Mouse (Mus musculus): ENCODE measurements around the gene Nktr. TPM values are rescaled to one million over a fixed set of nuclear protein-coding genes. Genes with fewer than 3 reads are reported as not detected.
A peak's percentile ranks its signal among the peaks of the same experiment; 100 is the strongest.

Nktr gene
- polyA plus RNA-seq, 1 experiment from 2014 or later: 54.5 TPM

GRCm38 (mm10) chr9:121741168-121741567 lies 22.2 kb downstream of the Nktr start:
- CTCF ChIA-PET: interaction anchor here (1.4 kb wide), 1 partner anchor 12 kb away, joined by 4 read pairs; no protein-coding TSS in a partner anchor
- POLR2A ChIA-PET: no interaction called here
- no peak for TF ChIP-seq CTCF (IDR thresholded peaks at IDR 0.05)
- DNase-seq (ENCODE audit: low read depth, low spot score) (no peak), ATAC-seq (no peak)
- H3K27me3 ChIP-seq: no peaks in the 10 kb centered on the region
- in situ Hi-C loops (cut with MboI; ENCODE audit: low pct_unique_long_range_greater_than_20kb): no loop called here

- CTCF ChIA-PET: no interaction called here
Observed at GRCm38 (mm10) chr9:121744051-121744450, 25.1 kb downstream of the Nktr start.

GRCm38 (mm10) chr9:121752774-121753173 lies 33.8 kb downstream of the Nktr start:
- H3K27me3 ChIP-seq: no peaks in the 10 kb centered on the region
- TF ChIP-seq CTCF (IDR thresholded peaks at IDR 0.05): no peak
- ChIA-PET POLR2A (interaction anchor here (1.0 kb wide), 1 partner anchor 15 kb away, joined by 3 read pairs; no protein-coding TSS in a partner anchor), CTCF (interaction anchor here (0.8 to 1.1 kb wide), 2 partner anchors 11 to 24 kb away, joined by 3 to 4 read pairs; no protein-coding TSS in a partner anchor)
- ATAC-seq: no peak
- DNase-seq (ENCODE audit: low read depth, low spot score): no peak
- in situ Hi-C loops (cut with MboI; ENCODE audit: low pct_unique_long_range_greater_than_20kb): no loop called here

More at GRCm38 (mm10) chr9:121744051-121744450, 25.1 kb downstream of the Nktr start:
- in situ Hi-C loops (cut with MboI; ENCODE audit: low pct_unique_long_range_greater_than_20kb): no loop called here
- TF ChIP-seq CTCF (IDR thresholded peaks at IDR 0.05): no peak
- H3K27me3 ChIP-seq: no peaks in the 10 kb centered on the region
- ATAC-seq (no peak), DNase-seq (ENCODE audit: low read depth, low spot score) (no peak)
- POLR2A ChIA-PET: no interaction called here

GRCm38 (mm10) chr9:121754624-121755023 lies 35.7 kb downstream of the Nktr start:
- ATAC-seq: no peak
- CTCF ChIA-PET: interaction anchor here (0.6 to 0.8 kb wide), 3 partner anchors 24 to 149 kb away, joined by 3 read pairs; no protein-coding TSS in a partner anchor
- DNase-seq (ENCODE audit: low read depth, low spot score): no peak
- no peaks in the 10 kb centered on the region for H3K27me3 ChIP-seq
- TF ChIP-seq CTCF (IDR thresholded peaks at IDR 0.05): no peak
- in situ Hi-C loops (cut with MboI; ENCODE audit: low pct_unique_long_range_greater_than_20kb): no loop called here
- POLR2A ChIA-PET: no interaction called here

- POLR2A ChIA-PET: no interaction called here
- no peak for ATAC-seq
- TF ChIP-seq CTCF (IDR thresholded peaks at IDR 0.05): no peak
Observed at GRCm38 (mm10) chr9:121756785-121757184, 37.8 kb downstream of the Nktr start.

GRCm38 (mm10) chr9:121757432-121757831 lies 38.5 kb downstream of the Nktr start:
- CTCF ChIA-PET: no interaction called here
- in situ Hi-C loops (cut with MboI; ENCODE audit: low pct_unique_long_range_greater_than_20kb): no loop called here
- DNase-seq (ENCODE audit: low read depth, low spot score): no peak
- no peaks in the 10 kb centered on the region for H3K27me3 ChIP-seq
- no peak for ATAC-seq
- TF ChIP-seq CTCF (IDR thresholded peaks at IDR 0.05): no peak
- POLR2A ChIA-PET: no interaction called here

More at GRCm38 (mm10) chr9:121756785-121757184, 37.8 kb downstream of the Nktr start:
- no peak for DNase-seq (ENCODE audit: low read depth, low spot score)
- CTCF ChIA-PET: no interaction called here
- in situ Hi-C loops (cut with MboI; ENCODE audit: low pct_unique_long_range_greater_than_20kb): no loop called here
- no peaks in the 10 kb centered on the region for H3K27me3 ChIP-seq

GRCm38 (mm10) chr9:121757835-121758814 lies 39.2 kb downstream of the Nktr start:
- in situ Hi-C loops (cut with MboI; ENCODE audit: low pct_unique_long_range_greater_than_20kb): no loop called here

GRCm38 (mm10) chr9:121759091-121760081 lies 40.4 kb downstream of the Nktr start, which contains the start of gene Zfp651:
Gene Zfp651 (plus strand): TSS chr9:121759330.
- POLR2A ChIA-PET: interaction anchor here (1.0 to 2.5 kb wide), 6 partner anchors 8 to 71 kb away, joined by 3 to 6 read pairs (median 4); no protein-coding TSS in a partner anchor
- in situ Hi-C loops (cut with MboI; ENCODE audit: low pct_unique_long_range_greater_than_20kb): no loop called here
- ATAC-seq (peak; percentile 48), DNase-seq (ENCODE audit: low read depth, low spot score) (no peak)
- no peaks in the 10 kb centered on the region for H3K27me3 ChIP-seq
- CTCF ChIA-PET: interaction anchor here (1.4 to 2.7 kb wide), 3 partner anchors 62 to 90 kb away, joined by 3 to 7 read pairs (median 5); no protein-coding TSS in a partner anchor
- TF ChIP-seq CTCF (IDR thresholded peaks at IDR 0.05): no peak

More at GRCm38 (mm10) chr9:121757835-121758814, 39.2 kb downstream of the Nktr start:
- ATAC-seq (no peak), DNase-seq (ENCODE audit: low read depth, low spot score) (no peak)
- ChIA-PET CTCF (no interaction called here), POLR2A (interaction anchor here (1.4 to 2.5 kb wide), 3 partner anchors 8 to 54 kb away, joined by 3 to 6 read pairs (median 5); no protein-coding TSS in a partner anchor)
- H3K27me3 ChIP-seq: no peaks in the 10 kb centered on the region
- TF ChIP-seq CTCF (IDR thresholded peaks at IDR 0.05): no peak

- no peak for TF ChIP-seq CTCF (IDR thresholded peaks at IDR 0.05)
- ATAC-seq (peak; percentile 51), DNase-seq (ENCODE audit: low read depth, low spot score) (no peak)
- in situ Hi-C loops (cut with MboI; ENCODE audit: low pct_unique_long_range_greater_than_20kb): no loop called here
- H3K27me3 ChIP-seq: no peaks in the 10 kb centered on the region
- ChIA-PET CTCF (interaction anchor here (1.4 to 2.7 kb wide), 3 partner anchors 63 to 91 kb away, joined by 3 to 7 read pairs (median 5); no protein-coding TSS in a partner anchor), POLR2A (interaction anchor here (1.0 to 2.5 kb wide), 6 partner anchors 10 to 69 kb away, joined by 3 to 6 read pairs (median 4); no protein-coding TSS in a partner anchor)
Observed at GRCm38 (mm10) chr9:121760271-121761090, 41.5 kb downstream of the Nktr start.

Measured in Patski (cell line).